Mouse (Mus musculus) hindbrain, postnatal 0 days (tissue): ENCODE results near the gene Usp31. TPM values are rescaled to one million over a fixed set of nuclear protein-coding genes. Genes with fewer than 3 reads are reported as not detected.
A peak's percentile ranks its signal among the peaks of the same experiment; 100 is the strongest.

Source experiments
- ATAC-seq: fragments of 200-750 bp; cut with Nextera tagmentation; 2 replicates; pipeline ENCODE4 v1.8.0; 2017; ENCODE audit warnings: mild to moderate bottlenecking, moderate TSS enrichment, moderate library complexity
- DNase-seq: peaks from one replicate; pipeline ENCODE4 v3.0.0-alpha.2; 2015; ENCODE audit warnings: low spot score
- H3K27ac ChIP-seq: fragments of 300-500 bp; sonication (generic); 2 replicates; pipeline ENCODE4 v1.5.1; 2014; ENCODE audit warnings: mild to moderate bottlenecking
- H3K27me3 ChIP-seq: fragments of 300-500 bp; sonication (generic); 2 replicates; pipeline ENCODE4 v1.6.1; 2014; ENCODE audit warnings: low read length, mixed read lengths; ENCODE audit not compliant: insufficient read depth
- H3K36me3 ChIP-seq: fragments of 300-500 bp; sonication (generic); 2 replicates; pipeline ENCODE4 v1.6.1; 2014; ENCODE audit warnings: low read length, mixed read lengths; ENCODE audit not compliant: insufficient read depth
- H3K4me1 ChIP-seq: fragments of 300-500 bp; sonication (generic); 2 replicates; pipeline ENCODE4 v1.6.1; 2014; ENCODE audit warnings: antibody characterized with exemption, low read length, mixed read lengths; ENCODE audit not compliant: insufficient read depth
- H3K4me2 ChIP-seq: fragments of 300-500 bp; sonication (generic); 2 replicates; pipeline ENCODE4 v1.6.1; 2014; ENCODE audit warnings: low read depth, mild to moderate bottlenecking, low read length, moderate library complexity, mixed read lengths
- H3K4me3 ChIP-seq: fragments of 300-500 bp; sonication (generic); 2 replicates; pipeline ENCODE4 v1.5.1; 2014; ENCODE audit warnings: low read length
- H3K9ac ChIP-seq: fragments of 300-500 bp; sonication (generic); replicated peaks from 2 replicates; pipeline ENCODE4 v1.6.1; 2014; ENCODE audit warnings: mild to moderate bottlenecking, low read length, moderate library complexity, mixed read lengths
- H3K9me3 ChIP-seq: fragments of 300-500 bp; sonication (generic); 2 replicates; pipeline ENCODE4 v1.6.1; 2016; ENCODE audit warnings: low read length, mixed read lengths
- CTCF ChIP-seq: IDR thresholded peaks from 2 replicates; pipeline ENCODE4 v1.5.1; 2016; ENCODE audit warnings: antibody characterized with exemption, control low read depth, low read depth
- WGBS: fragments of 180-500 bp; shearing (Covaris S2); extraction: QIAGEN DNeasy Blood & Tissue Kit; methylation state at CpG from one replicate; pipeline ENCODE4 v1.1.7; 2014; 5-methylcytosine and 5-hydroxymethylcytosine counted together
- polyA plus RNA-seq: library from polyadenylated mRNA; unstranded; fragments of >200 nt; fragmentation: Nextera tagmentation; extraction: Ambion mirVana; gene quantifications from 2 replicates; pipeline ENCODE4 v1.2.1, GENCODE M21; 2015
- total RNA-seq: library from RNA; depleted of rRNA; stranded (reverse); fragments of >200 nt; gene quantifications from 2 replicates; pipeline ENCODE4 v1.2.3, GENCODE M21; 2014; rRNA removed

Usp31 gene
- total RNA-seq (23.8 and 26.2 TPM in 2 replicates), polyA plus RNA-seq (1.9 and 2.1 TPM in 2 replicates)

DNA sequence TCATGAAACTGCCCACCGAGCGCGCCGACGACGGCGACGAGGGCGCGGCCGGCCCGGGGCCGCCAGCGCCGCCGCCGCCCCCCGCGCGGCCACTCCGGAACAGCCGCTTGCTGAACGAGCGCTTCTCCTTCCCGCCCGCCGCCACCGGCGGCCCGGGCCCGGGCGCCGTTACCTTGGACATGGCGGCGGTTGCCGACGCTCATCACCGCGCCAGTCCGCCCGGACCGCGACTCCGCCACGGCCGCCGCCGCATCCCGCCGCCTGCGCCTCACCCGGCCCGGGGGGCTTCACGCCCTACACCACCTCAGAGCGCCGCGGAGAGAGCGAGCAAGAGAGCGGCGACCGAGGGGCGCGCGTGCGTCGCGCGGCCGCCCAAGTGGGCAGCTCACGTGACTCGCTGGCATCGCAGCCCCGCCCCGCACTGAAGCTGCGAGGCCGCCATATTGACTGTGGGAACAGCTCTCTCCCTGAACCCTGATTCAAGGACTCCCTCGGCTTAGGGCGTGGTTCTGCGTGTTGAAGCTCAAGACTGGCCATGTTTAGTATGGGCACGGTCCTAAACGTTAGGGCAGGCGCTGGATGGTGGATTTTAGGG lies at the start of gene Usp31:
Gene Usp31 (minus strand): TSS at position 181 of the 595 bp plus-strand sequence.
- Histone ChIP-seq H3K36me3 (no peaks in the 10 kb centered on the region), H3K4me3 (peak within 1 kb of the TSS; percentile 88), H3K9me3 (no peaks in the 10 kb centered on the region), H3K9ac (peak within 1 kb of the TSS; percentile 71), H3K4me2 (peak within 1 kb of the TSS; percentile 96), H3K27ac (peak within 1 kb of the TSS; percentile 87), H3K4me1 (peaks cover 26% of the 10 kb centered on the region), H3K27me3 (no peaks in the 10 kb centered on the region)
- peak; percentile 99 for ATAC-seq
- under 1% methylated on average over 52 of the region's 82 CpGs for WGBS
- TF ChIP-seq CTCF, result no peak
- peak; percentile 100 for DNase-seq

DNA sequence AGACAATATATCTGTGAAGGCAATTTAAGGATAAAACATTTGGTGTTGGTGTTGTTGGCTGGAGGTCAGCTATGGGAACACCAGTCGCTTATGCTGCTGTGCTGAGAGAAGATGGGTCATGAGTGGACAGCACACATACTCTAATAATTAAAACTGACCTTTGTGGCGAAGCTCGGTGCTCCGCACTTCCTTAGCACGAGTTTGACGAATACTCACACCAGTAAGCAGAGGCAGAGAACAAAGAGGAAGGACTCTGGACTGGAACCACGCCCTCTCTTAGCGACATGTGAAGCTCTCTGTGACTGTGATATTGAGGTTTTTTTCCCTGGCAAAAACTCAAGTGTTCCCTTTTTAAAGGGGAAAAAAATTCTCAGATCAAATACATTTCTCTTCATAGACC lies 47.7 kb upstream of the Usp31 start:
- no peak for ATAC-seq
- 61% methylated on average over 8 of the region's 8 CpGs for WGBS

DNA sequence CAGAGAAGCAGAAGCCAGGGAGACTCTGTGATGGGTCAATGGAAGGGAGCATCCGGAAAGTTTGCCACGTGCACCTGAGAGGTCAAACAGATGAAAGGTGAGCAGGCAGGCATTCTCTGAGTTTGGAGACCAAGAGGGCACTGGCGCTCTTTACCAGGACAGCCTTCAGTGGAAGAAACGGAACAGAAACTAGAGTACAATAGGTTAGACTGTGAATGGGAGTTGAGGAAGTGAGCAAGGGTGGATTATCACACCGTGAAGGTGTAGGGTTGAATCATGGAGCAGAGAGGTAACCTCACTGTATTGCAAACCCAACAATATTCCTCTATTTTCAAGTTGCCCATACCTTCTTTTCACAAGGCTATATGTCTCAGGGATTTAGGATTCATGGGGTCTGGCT lies 43.2 kb upstream of the Usp31 start:
- H3K4me2 ChIP-seq, result no peak overlapping the region
- H3K4me1 ChIP-seq, result no peaks in the 10 kb centered on the region
- no peaks in the 10 kb centered on the region for H3K27me3 ChIP-seq
- no peak overlapping the region for H3K27ac ChIP-seq
- WGBS, result 79% methylated on average over 5 of the region's 5 CpGs
- H3K9me3 ChIP-seq, result no peaks in the 10 kb centered on the region
- no peak overlapping the region for H3K9ac ChIP-seq
- H3K4me3 ChIP-seq, result no peak overlapping the region
- ATAC-seq, result no peak
- no peaks in the 10 kb centered on the region for H3K36me3 ChIP-seq
- DNase-seq, result no peak
- TF ChIP-seq CTCF, result no peak

More for the DNA sequence above, 47.7 kb upstream of the Usp31 start:
- no peak overlapping the region for H3K9ac ChIP-seq
- H3K27ac ChIP-seq, result no peak overlapping the region
- H3K4me3 ChIP-seq, result no peak overlapping the region
- H3K4me2 ChIP-seq, result no peak overlapping the region
- no peaks in the 10 kb centered on the region for H3K9me3 ChIP-seq
- DNase-seq, result no peak
- H3K4me1 ChIP-seq, result no peaks in the 10 kb centered on the region
- H3K27me3 ChIP-seq, result no peaks in the 10 kb centered on the region
- H3K36me3 ChIP-seq, result no peaks in the 10 kb centered on the region
- TF ChIP-seq CTCF, result no peak

GRCm38 (mm10) chr7:121737511-121738415 lies 30.7 kb upstream of the Usp31 start:
- 74% methylated on average over 29 of the region's 29 CpGs for WGBS
- DNase-seq (no peak), ATAC-seq (no peak)
- Histone ChIP-seq H3K9ac (no peak overlapping the region), H3K4me2 (no peak overlapping the region), H3K36me3 (no peaks in the 10 kb centered on the region), H3K4me3 (no peak overlapping the region), H3K9me3 (no peaks in the 10 kb centered on the region), H3K27me3 (no peaks in the 10 kb centered on the region), H3K27ac (no peak overlapping the region), H3K4me1 (peaks cover 6% of the 10 kb centered on the region; the same call in 1 of the 2 replicates)
- TF ChIP-seq CTCF, result no peak

DNA sequence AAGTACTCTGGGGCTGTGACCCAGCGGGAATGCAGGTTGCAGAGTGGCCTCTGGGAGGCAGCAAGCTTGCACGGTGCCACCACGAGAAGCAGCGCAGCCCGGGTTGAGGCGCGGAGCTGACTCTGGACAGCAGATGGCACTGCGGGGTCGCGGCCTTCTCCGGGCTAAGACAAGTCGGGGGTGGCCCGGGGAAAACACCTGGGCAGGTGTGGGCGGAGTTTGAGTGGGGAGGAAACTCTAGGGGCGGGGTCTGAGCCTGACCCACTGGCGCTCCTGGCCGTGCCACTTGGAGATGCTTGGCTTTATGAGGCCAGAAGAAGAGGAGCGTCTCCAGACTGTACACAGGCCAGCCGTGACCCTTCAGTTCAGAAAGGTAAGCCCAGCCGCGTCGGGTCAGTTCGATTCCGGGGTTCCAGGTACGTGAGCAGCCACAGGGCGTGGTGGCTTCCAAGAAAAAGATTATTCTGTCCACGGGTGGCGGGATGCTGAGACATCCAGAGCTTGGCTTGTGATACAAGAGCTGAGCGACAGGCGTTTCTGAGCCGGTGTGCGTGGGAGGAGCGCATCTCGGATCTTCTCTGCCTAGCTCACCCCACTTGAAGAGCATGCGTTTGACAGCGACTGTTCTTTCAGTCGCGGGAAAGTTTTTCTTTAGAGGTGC lies 27.2 kb upstream of the Usp31 start, which contains the start of gene Scnn1g:
Gene Scnn1g (plus strand): TSS at position 309 of the 661 bp plus-strand sequence.
- Histone ChIP-seq H3K4me3 (peak within 1 kb of the TSS; percentile 40), H3K27ac (no peak within 1 kb of the TSS), H3K9me3 (no peaks in the 10 kb centered on the region), H3K9ac (0 out of 2 replicates have a peak within 1 kb of the TSS, but pooled peaks have one; percentile 31), H3K36me3 (no peaks in the 10 kb centered on the region), H3K27me3 (no peaks in the 10 kb centered on the region), H3K4me1 (peaks cover 6% of the 10 kb centered on the region; the same call in 1 of the 2 replicates), H3K4me2 (peak within 1 kb of the TSS; percentile 74)
- ATAC-seq (peak; percentile 95), DNase-seq (peak; percentile 93)
- WGBS, result 1% methylated on average over 38 of the region's 38 CpGs
- TF ChIP-seq CTCF, result peak; percentile 99

- H3K27ac ChIP-seq, result no peak overlapping the region
- peak; percentile 32; the same call in 1 of the 2 replicates for TF ChIP-seq CTCF
- no peaks in the 10 kb centered on the region for H3K9me3 ChIP-seq
- H3K9ac ChIP-seq, result no peak overlapping the region
- H3K4me3 ChIP-seq, result no peak overlapping the region
- H3K36me3 ChIP-seq, result no peaks in the 10 kb centered on the region
- H3K27me3 ChIP-seq, result no peaks in the 10 kb centered on the region
- DNase-seq (peak; percentile 22), ATAC-seq (no peak)
- H3K4me2 ChIP-seq, result no peak overlapping the region
- peaks cover 6% of the 10 kb centered on the region; the same call in 1 of the 2 replicates for H3K4me1 ChIP-seq
- WGBS, result 26% methylated on average over 5 of the region's 5 CpGs
These were observed 23.2 kb upstream of the Usp31 start for GRCm38 (mm10) chr7:121730225-121730624.
